Mouse (Mus musculus) bone marrow, adult 2 months (tissue): ENCODE data around the gene Oas1c.

Experiments
- CTCF ChIP-seq: fragments of 200-500 bp; IDR thresholded peaks from 2 replicates; pipeline ENCODE4 v1.5.1; 2011; ENCODE audit warnings: low read length, control low read depth; ENCODE audit not compliant: control insufficient read depth, insufficient read depth
- POLR2A ChIP-seq: fragments of 200-500 bp; IDR thresholded peaks from 2 replicates; pipeline ENCODE4 v1.6.1; 2011; ENCODE audit warnings: low read depth, mild to moderate bottlenecking, control low read depth, low read length, borderline replicate concordance; ENCODE audit not compliant: control insufficient read depth

GRCm38 (mm10) chr5:120752786-120753185 is 59.5 kb downstream of the Oas1c start:
- no peak for TF ChIP-seq CTCF
- TF ChIP-seq POLR2A = no peak
